Mouse (Mus musculus) hindbrain, embryonic 14.5 days (tissue): Measurements from ENCODE around the gene Ccdc78. TPM values are rescaled to one million over a fixed set of nuclear protein-coding genes. Genes with fewer than 3 reads are reported as not detected.

Source experiments
- ATAC-seq: fragments of 200-750 bp; cut with Nextera tagmentation; 2 replicates; pipeline ENCODE4 v1.8.0; 2017; ENCODE audit warnings: moderate number of reproducible peaks, mild to moderate bottlenecking, moderate TSS enrichment, moderate library complexity; ENCODE audit not compliant: low FRiP score
- DNase-seq: peaks from one replicate; pipeline ENCODE4 v3.0.0-alpha.2; 2015; ENCODE audit warnings: low spot score
- H3K27ac ChIP-seq: fragments of 300-500 bp; sonication (generic); 2 replicates; pipeline ENCODE4 v1.5.1; 2014; ENCODE audit warnings: mild to moderate bottlenecking, moderate library complexity
- H3K27me3 ChIP-seq: fragments of 300-500 bp; sonication (generic); 2 replicates; pipeline ENCODE4 v1.6.1; 2014; ENCODE audit warnings: mild to moderate bottlenecking, low read length, mixed read lengths; ENCODE audit not compliant: control insufficient read depth, insufficient read depth
- H3K36me3 ChIP-seq: fragments of 300-500 bp; sonication (generic); replicated peaks from 2 replicates; pipeline ENCODE4 v1.6.1; 2014; ENCODE audit not compliant: control insufficient read depth, insufficient read depth
- H3K4me1 ChIP-seq: fragments of 300-500 bp; sonication (generic); replicated peaks from 2 replicates; pipeline ENCODE4 v1.6.1; 2014; ENCODE audit warnings: antibody characterized with exemption, low read length, mixed read lengths; ENCODE audit not compliant: control insufficient read depth, insufficient read depth
- H3K4me2 ChIP-seq: fragments of 300-500 bp; sonication (generic); replicated peaks from 2 replicates; pipeline ENCODE4 v1.6.1; 2014; ENCODE audit warnings: mild to moderate bottlenecking, moderate library complexity
- H3K4me3 ChIP-seq: fragments of 300-500 bp; sonication (generic); replicated peaks from 2 replicates; pipeline ENCODE4 v1.5.1; 2014; ENCODE audit warnings: mild to moderate bottlenecking, low read length
- H3K9ac ChIP-seq: fragments of 300-500 bp; sonication (generic); 2 replicates; pipeline ENCODE4 v1.6.1; 2014
- H3K9me3 ChIP-seq: fragments of 300-500 bp; sonication (generic); 2 replicates; pipeline ENCODE4 v1.6.1; 2016; ENCODE audit warnings: low read length; ENCODE audit not compliant: control insufficient read depth
- WGBS: fragments of 180-500 bp; shearing (Covaris S2); extraction: QIAGEN DNeasy Blood & Tissue Kit; methylation state at CpG from one replicate; pipeline ENCODE4 v1.1.7; 2014; 5-methylcytosine and 5-hydroxymethylcytosine counted together
- polyA plus RNA-seq: library from polyadenylated mRNA; unstranded; fragments of >200 nt; fragmentation: Nextera tagmentation; extraction: Ambion mirVana; gene quantifications from 2 replicates; pipeline ENCODE4 v1.2.1, GENCODE M21; 2014

Ccdc78 gene
- polyA plus RNA-seq, 1 experiment from 2014 or later, result 0.41 TPM

DNA sequence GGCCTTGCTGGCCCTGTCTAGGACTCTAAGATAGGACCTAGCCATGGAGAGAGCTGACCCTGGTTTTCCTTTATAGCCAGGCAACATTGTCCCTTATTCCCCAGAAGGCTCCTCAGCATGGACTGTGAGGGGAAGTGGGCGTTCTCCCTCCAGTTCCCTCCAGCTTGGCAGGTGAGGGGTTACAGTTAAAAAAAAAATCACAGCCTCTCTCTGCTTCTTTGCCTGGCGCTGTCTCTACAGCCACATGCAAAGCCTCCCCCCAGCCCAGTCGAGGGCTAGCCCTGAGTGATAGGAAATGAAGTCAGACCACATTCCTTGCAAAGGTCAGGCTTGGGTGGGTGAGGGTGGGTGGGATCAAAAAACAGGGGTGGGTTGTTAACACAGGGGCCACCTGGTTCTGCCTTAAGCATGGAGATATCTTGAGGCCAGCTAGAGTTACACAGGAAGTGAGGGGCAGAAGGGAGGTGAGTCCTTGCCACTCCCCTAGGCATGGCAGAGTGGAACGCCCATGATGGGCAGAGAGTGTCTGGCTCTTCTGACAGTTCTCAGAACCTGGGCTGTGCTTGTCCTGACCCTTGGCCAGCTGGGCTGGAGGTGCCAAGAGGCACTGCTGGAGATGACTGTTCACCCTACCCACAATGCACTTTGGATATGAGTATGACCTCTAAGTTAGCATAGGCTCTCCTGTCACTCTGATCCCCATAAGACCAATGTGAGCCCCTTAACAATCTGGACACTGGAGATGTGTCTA, 30.6 kb upstream of the Ccdc78 start:
- H3K27ac ChIP-seq, result no peak overlapping the region
- no peaks in the 10 kb centered on the region for H3K27me3 ChIP-seq
- no peak for DNase-seq
- no peaks in the 10 kb centered on the region for H3K9me3 ChIP-seq
- H3K4me3 ChIP-seq, result no peak overlapping the region
- no peak for ATAC-seq
- no peak overlapping the region for H3K4me2 ChIP-seq
- no peaks in the 10 kb centered on the region for H3K36me3 ChIP-seq
- H3K4me1 ChIP-seq, result 0 out of 2 replicates have a peak, but pooled peaks cover 4% of the 10 kb centered on the region
- H3K9ac ChIP-seq, result no peak overlapping the region
- 71% methylated on average over 4 of the region's 4 CpGs for WGBS

DNA sequence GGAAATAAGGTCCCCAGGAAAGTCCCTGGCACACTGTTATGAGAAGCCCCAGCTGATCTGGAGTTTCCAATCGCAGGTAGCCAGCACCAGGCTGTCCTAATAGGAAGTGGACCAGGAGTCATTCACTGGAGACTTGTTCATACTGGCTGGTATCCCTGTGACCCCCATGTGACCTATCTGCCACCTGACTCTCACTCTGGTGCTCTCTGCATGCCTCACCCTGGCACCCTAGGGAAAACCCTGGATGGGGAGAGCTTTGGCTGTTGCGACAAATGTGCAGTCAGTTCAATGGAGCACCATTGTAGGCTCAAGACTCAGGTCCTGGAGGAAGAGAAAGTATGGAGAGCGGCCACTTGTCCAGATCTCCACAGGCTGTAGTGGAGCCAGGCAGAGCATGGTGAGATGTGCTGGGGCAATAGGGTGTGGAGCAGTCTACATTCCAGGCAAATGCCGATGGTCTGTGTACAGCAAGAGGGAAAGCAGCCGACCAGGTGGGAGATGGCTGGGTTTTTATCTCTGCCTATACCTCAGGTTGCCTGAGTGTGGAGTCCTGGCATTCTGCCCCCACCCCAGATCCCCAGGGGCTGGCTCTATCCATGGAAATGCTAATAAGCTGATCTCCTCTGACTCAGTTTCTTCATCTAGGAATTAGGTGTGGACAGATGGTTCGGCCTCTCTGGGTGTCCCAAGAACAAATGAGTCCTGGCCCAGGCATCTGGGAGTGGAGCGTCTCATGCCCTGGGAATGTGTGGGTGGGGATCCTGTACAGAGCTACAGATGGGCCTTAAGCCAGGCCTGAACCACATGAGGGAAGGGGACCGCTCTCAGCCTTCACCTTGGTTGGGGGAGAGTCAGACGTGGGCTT, 29.8 kb upstream of the Ccdc78 start:
- 85% methylated on average over 9 of the region's 9 CpGs for WGBS
- H3K36me3 ChIP-seq, result no peaks in the 10 kb centered on the region
- H3K27me3 ChIP-seq, result no peaks in the 10 kb centered on the region
- H3K4me2 ChIP-seq, result no peak overlapping the region
- H3K27ac ChIP-seq, result no peak overlapping the region
- 0 out of 2 replicates have a peak, but pooled peaks cover 2% of the 10 kb centered on the region for H3K4me1 ChIP-seq
- ATAC-seq (no peak), DNase-seq (no peak)
- no peak overlapping the region for H3K9ac ChIP-seq
- no peak overlapping the region for H3K4me3 ChIP-seq
- H3K9me3 ChIP-seq, result no peaks in the 10 kb centered on the region

DNA sequence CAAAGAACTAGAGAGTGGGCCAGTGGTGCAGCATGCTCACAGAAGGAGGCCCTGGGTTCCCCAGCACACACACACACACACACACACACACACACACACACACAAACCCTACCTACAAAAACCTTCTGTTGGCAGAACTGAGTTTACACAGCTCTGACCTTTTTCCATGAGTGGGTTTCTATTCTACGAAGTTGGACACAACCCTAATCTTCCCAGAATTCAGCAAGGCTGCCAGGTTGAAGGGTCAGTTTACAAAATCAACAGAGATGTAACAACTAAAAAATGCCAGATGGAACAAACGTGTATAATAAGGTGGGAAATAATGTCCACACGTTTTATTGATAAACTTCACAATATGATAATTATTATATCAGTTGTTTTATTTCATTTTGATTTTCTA, 28.7 kb upstream of the Ccdc78 start:
- no peak overlapping the region for H3K4me2 ChIP-seq
- H3K27ac ChIP-seq, result no peak overlapping the region
- no peaks in the 10 kb centered on the region for H3K27me3 ChIP-seq
- no peaks in the 10 kb centered on the region for H3K36me3 ChIP-seq
- H3K4me1 ChIP-seq, result no peaks in the 10 kb centered on the region
- no peak overlapping the region for H3K9ac ChIP-seq
- H3K9me3 ChIP-seq, result no peaks in the 10 kb centered on the region
- no peak overlapping the region for H3K4me3 ChIP-seq
- no peak for DNase-seq
- WGBS, result 81% methylated on average over 3 of the region's 3 CpGs
- no peak for ATAC-seq

- Histone ChIP-seq H3K27me3 (no peaks in the 10 kb centered on the region), H3K4me3 (no peak overlapping the region), H3K36me3 (no peaks in the 10 kb centered on the region), H3K4me1 (no peaks in the 10 kb centered on the region), H3K9ac (no peak overlapping the region), H3K9me3 (no peaks in the 10 kb centered on the region), H3K4me2 (no peak overlapping the region), H3K27ac (no peak overlapping the region)
- ATAC-seq (no peak), DNase-seq (no peak)
- 81% methylated on average over 8 of the region's 8 CpGs for WGBS
Measured at GRCm38 (mm10) chr17:25760148-25760547, 26.2 kb upstream of the Ccdc78 start.

GRCm38 (mm10) chr17:25761561-25761970, 24.8 kb upstream of the Ccdc78 start:
- H3K9me3 ChIP-seq, result no peaks in the 10 kb centered on the region
- H3K4me1 ChIP-seq, result no peaks in the 10 kb centered on the region
- no peak overlapping the region for H3K4me3 ChIP-seq
- ATAC-seq (no peak), DNase-seq (no peak)
- 37% methylated on average over 4 of the region's 4 CpGs for WGBS
- H3K4me2 ChIP-seq, result no peak overlapping the region
- H3K27ac ChIP-seq, result no peak overlapping the region
- no peaks in the 10 kb centered on the region for H3K27me3 ChIP-seq
- no peaks in the 10 kb centered on the region for H3K36me3 ChIP-seq
- H3K9ac ChIP-seq, result no peak overlapping the region

DNA sequence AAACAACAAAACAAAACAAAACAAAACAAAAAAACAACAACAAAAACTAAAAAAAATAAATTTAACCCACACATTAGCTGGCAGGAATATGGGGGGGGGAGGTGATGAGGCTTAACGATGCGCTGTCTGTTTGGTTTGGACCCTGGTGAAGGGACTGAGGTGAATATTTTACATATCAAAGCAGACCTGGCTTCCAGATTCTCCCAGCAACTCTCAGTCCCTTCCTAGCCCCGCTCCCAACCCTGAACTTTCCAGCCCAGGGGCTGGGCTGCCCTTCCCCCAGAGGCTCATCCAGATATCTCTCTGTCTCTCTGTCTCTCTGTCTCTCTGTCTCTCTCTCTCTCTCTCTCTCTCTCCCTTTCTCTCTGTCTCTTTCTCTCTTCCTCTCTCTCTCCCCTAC, 23.8 kb upstream of the Ccdc78 start:
- no peak overlapping the region for H3K27ac ChIP-seq
- H3K9ac ChIP-seq, result no peak overlapping the region
- 29% methylated on average over 3 of the region's 3 CpGs for WGBS
- ATAC-seq (no peak), DNase-seq (no peak)
- H3K36me3 ChIP-seq, result no peaks in the 10 kb centered on the region
- H3K27me3 ChIP-seq, result peaks cover 1% of the 10 kb centered on the region; the same call in 1 of the 2 replicates
- H3K4me1 ChIP-seq, result no peaks in the 10 kb centered on the region
- no peaks in the 10 kb centered on the region for H3K9me3 ChIP-seq
- no peak overlapping the region for H3K4me2 ChIP-seq
- no peak overlapping the region for H3K4me3 ChIP-seq

GRCm38 (mm10) chr17:25765886-25766285, 20.5 kb upstream of the Ccdc78 start:
- 34% methylated on average over 5 of the region's 5 CpGs for WGBS
- no peak overlapping the region for H3K4me2 ChIP-seq

DNA sequence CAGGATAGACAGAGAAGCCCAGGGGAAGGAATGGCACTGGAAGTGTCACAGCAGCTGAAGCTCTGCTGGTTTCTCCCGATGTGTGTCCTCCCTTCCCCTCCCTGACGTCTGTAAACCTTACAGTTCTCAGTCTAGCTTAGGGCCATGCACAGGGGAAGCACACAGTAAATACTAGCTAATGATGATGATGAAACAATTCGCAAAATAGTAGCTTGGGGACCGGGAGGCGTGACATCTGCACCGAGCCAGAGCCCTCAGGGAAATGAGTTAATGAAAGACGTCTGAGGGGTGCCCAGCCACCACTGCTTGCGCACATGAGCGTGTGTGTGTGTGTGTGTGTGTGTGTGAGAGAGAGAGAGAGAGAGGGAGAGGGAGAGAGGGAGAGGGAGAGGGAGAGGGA, 17.0 kb upstream of the Ccdc78 start:
- WGBS, result 46% methylated on average over 9 of the region's 9 CpGs
- no peak overlapping the region for H3K4me3 ChIP-seq
- peaks cover 4% of the 10 kb centered on the region; the same call in 1 of the 2 replicates for H3K4me1 ChIP-seq
- H3K4me2 ChIP-seq, result no peak overlapping the region
- no peaks in the 10 kb centered on the region for H3K9me3 ChIP-seq
- no peak for ATAC-seq
- H3K27me3 ChIP-seq, result peaks cover 10% of the 10 kb centered on the region; the same call in 1 of the 2 replicates
- no peaks in the 10 kb centered on the region for H3K36me3 ChIP-seq
- no peak overlapping the region for H3K27ac ChIP-seq
- DNase-seq, result no peak
- no peak overlapping the region for H3K9ac ChIP-seq

More at GRCm38 (mm10) chr17:25765886-25766285, 20.5 kb upstream of the Ccdc78 start:
- DNase-seq (no peak), ATAC-seq (no peak)
- Histone ChIP-seq H3K27ac (no peak overlapping the region), H3K9me3 (no peaks in the 10 kb centered on the region), H3K4me3 (no peak overlapping the region), H3K27me3 (peaks cover 10% of the 10 kb centered on the region; the same call in 1 of the 2 replicates), H3K4me1 (no peaks in the 10 kb centered on the region), H3K9ac (no peak overlapping the region), H3K36me3 (no peaks in the 10 kb centered on the region)

DNA sequence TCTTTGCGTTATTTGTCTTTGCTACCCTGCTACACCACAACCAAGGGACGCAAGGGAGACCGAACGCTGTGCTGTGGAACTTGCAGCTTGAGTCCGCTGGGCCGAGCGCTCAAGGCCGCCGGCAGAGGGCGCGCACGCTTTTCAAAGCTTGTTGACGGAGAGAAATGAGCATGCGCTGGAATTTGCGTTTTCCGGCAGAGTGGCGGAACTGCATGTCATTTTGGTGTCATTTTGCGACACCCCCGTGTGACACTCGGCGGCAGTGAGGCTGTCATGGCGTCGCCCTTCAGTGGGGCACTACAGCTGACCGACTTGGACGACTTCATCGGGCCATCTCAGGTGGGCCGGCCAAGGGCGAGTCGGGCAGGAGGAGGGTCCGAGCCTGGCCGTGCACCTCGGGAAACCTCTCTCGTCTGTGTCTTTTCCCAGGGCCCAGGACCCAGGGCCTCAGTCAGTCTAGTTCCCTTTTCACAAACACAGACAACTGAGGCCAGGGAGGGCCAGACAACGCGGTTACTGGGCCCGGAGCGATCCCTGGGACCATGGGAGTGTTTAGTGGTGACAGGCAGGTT, 12.7 kb upstream of the Ccdc78 start, which contains the start of gene Narfl:
Gene Narfl (plus strand): TSS at position 228 of the 572 bp plus-strand sequence.
- Histone ChIP-seq H3K9me3 (no peaks in the 10 kb centered on the region), H3K4me1 (peaks cover 8% of the 10 kb centered on the region; the same call in 1 of the 2 replicates), H3K36me3 (peaks cover 9% of the 10 kb centered on the region; the same call in 1 of the 2 replicates), H3K27ac (no peak within 1 kb of the TSS), H3K4me3 (peak within 1 kb of the TSS; percentile 51), H3K9ac (peak within 1 kb of the TSS; percentile 68), H3K27me3 (peaks cover 4% of the 10 kb centered on the region; the same call in 1 of the 2 replicates), H3K4me2 (peak within 1 kb of the TSS; percentile 54)
- DNase-seq, result peak; percentile 99
- peak; percentile 88 for ATAC-seq
- under 1% methylated on average over 37 of the region's 37 CpGs for WGBS
